In genomic region chr5:118501624-118502023, GRCm38 (mm10) we compare ENCODE assay signal across 20 mouse cellular contexts.
"Had no signal": no experiment of that assay in that cellular context is flagged by ENCODE, and none has a peak within 500 bp of the region (broad histone marks: within the 10 kb centered on the region; RNA-seq: fewer than 3 reads in every experiment).

No protein-coding gene starts in this region.

- H3K9ac ChIP-seq: limb, embryonic 13.5 days; midbrain, embryonic 12.5 days; midbrain, embryonic 15.5 days; neural tube, embryonic 12.5 days; neural tube, embryonic 15.5 days; stomach, embryonic 15.5 days had no signal

- H3K27ac ChIP-seq: kidney, postnatal 0 days; layer of hippocampus, adult 2 months; limb, embryonic 10.5 days; limb, embryonic 13.5 days; midbrain, embryonic 12.5 days; midbrain, embryonic 15.5 days; neural tube, embryonic 12.5 days; neural tube, embryonic 15.5 days; stomach, embryonic 15.5 days had no signal

- DNase-seq: kidney, adult 2 months; kidney, postnatal 25 days; layer of hippocampus, adult 9-11 months; lung, adult 18-20 months; lung, postnatal 14 days; lung, postnatal 4 days; right cerebral cortex, adult 18-20 months; right cerebral cortex, postnatal 14 days; right cerebral cortex, postnatal 4 days; thymus, postnatal 25 days had no signal

- H3K4me2 ChIP-seq: limb, embryonic 13.5 days; midbrain, embryonic 12.5 days; midbrain, embryonic 15.5 days; neural tube, embryonic 12.5 days; neural tube, embryonic 15.5 days; stomach, embryonic 15.5 days had no signal

- H3K27me3 ChIP-seq: limb, embryonic 13.5 days; midbrain, embryonic 12.5 days; midbrain, embryonic 15.5 days; neural tube, embryonic 12.5 days; neural tube, embryonic 15.5 days; stomach, embryonic 15.5 days had no signal

- H3K4me3 ChIP-seq: layer of hippocampus, adult 2 months; limb, embryonic 10.5 days; limb, embryonic 13.5 days; midbrain, embryonic 12.5 days; midbrain, embryonic 15.5 days; neural tube, embryonic 12.5 days; neural tube, embryonic 15.5 days; stomach, embryonic 15.5 days had no signal

- H3K36me3 ChIP-seq: limb, embryonic 10.5 days; limb, embryonic 13.5 days; midbrain, embryonic 12.5 days; midbrain, embryonic 15.5 days; neural tube, embryonic 12.5 days; neural tube, embryonic 15.5 days; stomach, embryonic 15.5 days had no signal

- H3K4me1 ChIP-seq: midbrain, embryonic 12.5 days; midbrain, embryonic 15.5 days; neural tube, embryonic 12.5 days; neural tube, embryonic 15.5 days; stomach, embryonic 15.5 days had no signal

- ATAC-seq: intestine, postnatal 0 days; midbrain, embryonic 15.5 days had no signal

- H3K9me3 ChIP-seq: limb, embryonic 10.5 days; limb, embryonic 13.5 days; midbrain, embryonic 12.5 days; midbrain, embryonic 15.5 days; neural tube, embryonic 12.5 days; neural tube, embryonic 15.5 days; stomach, embryonic 15.5 days had no signal
